Mouse (Mus musculus) c-Kit-negative CD71-positive TER-119-positive erythroid progenitor cells, embryonic 14.5 days (primary cell): ENCODE measurements at regions not wholly inside any gene's neighbourhood (a gene's known extent, or its start where the extent isn't known, plus 50 kb on each side); places are given as distances from the start of the nearest gene placed in this dataset.

Experiments
- DNase-seq: peaks from one replicate; pipeline ENCODE4 v3.0.0-alpha.2; 2013; ENCODE audit warnings: low read depth, low spot score

GRCm38 (mm10) chr6:84436716-84437115 lies 157.0 kb downstream of the Cyp26b1 start:
- no peak for DNase-seq

- no peak for DNase-seq
Measured at GRCm38 (mm10) chr6:84434532-84434931, 159.2 kb downstream of the Cyp26b1 start.

DNA sequence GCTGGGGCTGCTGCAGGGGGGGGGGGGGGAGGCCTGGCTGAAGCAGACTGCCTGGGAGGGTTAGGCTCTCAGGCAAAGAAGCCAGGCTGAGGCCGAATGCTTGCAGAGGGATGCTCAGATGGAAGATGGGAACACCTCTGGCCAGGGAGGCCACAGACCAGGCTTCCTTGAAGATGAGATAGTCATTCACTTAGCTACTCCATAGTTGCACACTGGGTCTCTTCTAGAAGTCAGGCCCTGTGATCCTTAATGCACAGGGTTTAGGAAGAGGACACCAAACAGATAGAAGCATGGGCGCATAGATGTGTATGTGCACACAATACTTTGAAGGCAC lies 162.1 kb downstream of the Cyp26b1 start:
- DNase-seq, result no peak

DNA sequence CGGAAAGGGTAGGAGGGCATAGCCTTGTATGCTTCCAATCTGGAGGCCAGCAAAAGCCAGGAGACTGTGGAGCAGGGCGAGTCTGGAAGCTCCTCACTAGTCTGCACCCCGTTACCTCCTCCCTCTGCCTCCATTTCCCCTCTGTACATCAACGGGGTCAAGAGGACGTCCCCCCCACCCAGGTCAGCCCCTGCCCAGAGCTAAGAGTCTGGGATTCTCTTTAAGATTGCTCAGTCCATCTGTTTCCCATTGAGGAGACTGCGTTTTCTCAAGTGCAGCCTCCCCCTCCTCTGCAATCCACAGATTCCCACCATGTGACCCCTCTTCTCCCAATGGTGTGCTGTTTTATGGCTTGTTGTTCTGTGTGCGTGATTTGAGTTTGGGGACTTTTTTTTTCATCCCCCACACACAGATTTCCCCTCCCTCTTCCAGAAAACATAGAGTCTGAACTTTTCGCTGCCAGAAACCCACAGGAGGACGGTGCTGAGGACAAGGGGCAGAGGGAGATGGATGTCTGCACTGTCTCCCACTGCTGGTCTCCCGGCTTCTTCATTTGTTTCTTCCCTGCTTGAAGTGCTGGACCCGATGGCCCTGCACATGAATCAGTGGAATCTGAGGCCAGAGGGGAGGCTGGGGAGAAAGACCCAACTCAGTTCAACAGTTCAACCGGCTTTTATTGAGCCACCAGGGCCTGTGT lies 162.6 kb downstream of the Cyp26b1 start:
- DNase-seq, result no peak

- no peak for DNase-seq
Measured at GRCm38 (mm10) chr6:84430146-84430545, 163.6 kb downstream of the Cyp26b1 start.

DNA sequence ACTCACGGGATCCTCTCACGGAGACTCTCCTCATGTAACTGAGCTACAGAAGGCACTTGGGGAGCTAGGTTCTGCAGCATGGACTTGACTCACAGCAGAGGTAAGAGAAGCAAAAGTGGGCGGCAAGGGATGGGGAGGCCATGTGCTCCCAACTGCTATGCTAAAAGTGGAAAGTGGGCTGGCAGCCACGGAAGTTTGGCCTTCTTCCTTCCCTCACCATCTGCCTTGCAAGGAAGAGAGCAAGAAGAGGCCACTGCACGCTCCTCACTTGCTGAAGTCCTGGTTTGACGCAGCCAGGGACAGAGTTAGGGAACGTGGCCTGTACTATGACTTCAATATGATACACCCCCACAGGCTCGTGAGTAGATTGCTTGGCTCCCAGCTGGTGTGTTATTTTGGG lies 164.5 kb downstream of the Cyp26b1 start:
- no peak for DNase-seq

GRCm38 (mm10) chr6:84426691-84427090 lies 167.0 kb downstream of the Cyp26b1 start:
- DNase-seq, result no peak

DNA sequence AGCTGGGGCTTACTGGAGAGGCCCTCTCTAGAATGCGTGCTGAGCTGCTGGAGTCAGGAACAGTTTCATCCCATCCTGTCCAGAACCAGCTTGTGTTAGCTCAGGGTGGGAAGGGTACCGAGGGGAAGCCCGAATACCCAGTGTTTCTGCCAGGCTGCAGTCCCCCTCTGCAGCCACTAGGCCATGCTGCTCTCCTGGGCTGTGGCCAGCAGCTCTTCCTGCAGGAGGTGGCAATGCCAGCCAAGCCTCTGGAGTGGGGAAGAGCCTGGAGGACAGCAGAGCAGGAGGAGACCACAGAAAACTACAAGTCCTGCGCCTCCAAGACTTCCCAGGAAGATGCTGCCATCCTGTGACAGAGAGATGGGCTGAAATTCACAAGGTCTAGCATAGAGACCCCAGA lies 167.9 kb downstream of the Cyp26b1 start:
- no peak for DNase-seq

DNA sequence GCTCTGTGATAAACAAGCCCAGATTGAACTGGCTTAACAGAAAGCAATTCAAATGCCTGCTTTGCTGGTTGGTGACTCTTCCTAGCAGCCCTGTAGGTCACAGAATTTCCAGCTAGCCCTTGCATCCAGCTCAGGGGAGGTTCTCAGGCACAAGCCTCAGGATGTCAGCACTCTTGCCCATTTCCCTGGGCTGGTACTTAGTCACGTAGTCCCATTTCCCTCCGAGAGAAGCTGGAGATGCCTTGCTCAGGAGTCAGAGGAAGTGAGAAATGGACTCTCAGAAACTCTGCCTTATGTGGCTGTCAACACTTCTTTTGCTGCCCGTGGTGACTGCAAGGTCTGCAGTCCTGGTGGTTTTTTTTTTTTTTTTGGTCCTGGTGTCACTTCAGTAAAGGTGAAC lies 170.8 kb downstream of the Cyp26b1 start:
- DNase-seq, result no peak

- no peak for DNase-seq
Measured at GRCm38 (mm10) chr6:84419691-84420090, 174.0 kb downstream of the Cyp26b1 start.

DNA sequence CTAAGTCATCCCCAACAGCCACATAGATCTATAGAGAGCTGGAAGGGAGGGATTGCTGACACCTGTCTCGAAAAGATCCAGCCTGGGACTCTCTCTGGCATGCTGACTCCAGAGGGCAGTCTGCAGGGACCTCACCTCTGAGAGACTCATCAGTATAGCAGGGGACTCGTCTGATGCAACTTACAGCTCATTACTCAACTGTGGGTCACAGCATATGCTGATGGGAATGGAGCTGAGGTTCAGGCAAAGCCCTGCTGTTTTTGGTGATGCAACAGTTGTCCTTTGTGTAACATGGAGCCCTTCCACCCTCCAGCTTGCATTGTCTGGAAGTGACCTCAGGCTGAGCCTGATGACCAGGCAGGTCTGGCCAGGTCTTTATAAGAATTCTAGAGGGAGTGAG lies 174.4 kb downstream of the Cyp26b1 start:
- DNase-seq, result no peak

DNA sequence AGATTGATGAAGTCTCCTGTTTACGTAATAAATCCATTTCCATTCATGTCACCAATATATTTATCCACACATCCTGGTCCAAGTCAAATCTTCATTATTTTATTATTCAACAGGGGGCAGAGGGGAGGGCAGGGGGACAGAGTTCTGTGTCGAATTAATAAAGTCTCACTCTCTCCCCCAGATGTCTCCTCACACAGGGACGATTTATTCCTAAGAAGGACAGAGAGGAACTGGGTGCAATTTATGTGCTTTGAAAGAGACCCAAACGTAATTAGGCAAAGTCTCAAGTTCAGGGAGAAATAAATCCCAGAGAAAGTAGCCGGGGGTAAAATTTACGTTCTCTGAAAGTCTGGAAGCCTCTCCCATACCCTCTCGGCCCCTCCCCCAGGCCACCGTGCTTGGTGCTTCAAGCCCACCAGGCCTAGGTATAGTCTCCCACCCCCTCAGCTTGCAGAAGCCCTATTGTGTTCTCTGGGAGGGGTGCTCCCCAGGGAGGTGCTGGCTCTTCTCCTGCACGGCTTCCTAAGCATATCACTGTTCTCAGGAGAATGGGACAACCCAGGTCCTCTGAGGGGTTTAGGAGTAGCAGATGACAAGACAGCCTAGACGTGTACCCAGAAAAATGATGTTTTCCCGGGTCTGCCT lies 176.6 kb downstream of the Cyp26b1 start:
- DNase-seq, result no peak

DNA sequence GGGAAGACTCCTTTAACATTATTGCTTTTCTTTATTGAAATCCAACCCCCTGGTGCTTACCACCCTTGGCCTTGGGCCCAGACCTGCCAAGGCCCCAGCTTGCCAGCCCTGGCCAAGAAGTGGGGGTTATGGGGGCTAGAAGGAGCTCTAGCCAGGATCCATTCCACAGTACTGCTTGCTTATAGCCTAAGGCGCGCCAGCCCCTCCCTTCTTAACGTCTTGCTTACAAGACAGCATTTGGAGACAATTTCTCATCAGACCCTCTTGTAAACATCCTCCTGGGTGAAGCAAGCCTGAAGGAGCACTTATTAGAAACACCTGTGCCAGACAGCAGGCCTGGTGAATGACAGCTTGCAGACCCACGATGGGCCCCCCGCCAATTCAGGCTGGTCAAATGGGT lies 179.3 kb downstream of the Cyp26b1 start:
- no peak for DNase-seq

GRCm38 (mm10) chr6:84409863-84410513 lies 183.7 kb downstream of the Cyp26b1 start:
- no peak for DNase-seq

- DNase-seq, result no peak
Measured at GRCm38 (mm10) chr6:84408513-84408912, 185.2 kb downstream of the Cyp26b1 start.

DNA sequence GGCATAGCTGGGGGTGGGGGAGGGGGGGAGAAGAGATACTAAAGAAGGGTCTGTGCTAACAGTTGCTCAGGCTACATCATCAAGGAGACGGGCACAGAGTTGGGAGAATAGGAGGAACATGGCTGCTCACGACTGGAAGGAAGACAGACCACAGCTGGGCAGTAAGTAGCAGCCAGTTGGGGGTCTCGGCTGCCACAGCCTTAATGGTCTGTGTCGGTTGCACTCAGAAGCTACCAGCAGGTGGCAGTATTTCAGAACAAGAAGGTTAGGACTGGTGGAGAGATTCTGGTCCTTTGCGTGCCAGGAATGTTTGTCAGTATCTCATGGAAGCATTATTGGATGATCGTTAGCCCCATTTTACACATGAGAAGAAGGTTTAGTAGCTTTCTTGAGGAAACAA lies 185.9 kb downstream of the Cyp26b1 start:
- no peak for DNase-seq

DNA sequence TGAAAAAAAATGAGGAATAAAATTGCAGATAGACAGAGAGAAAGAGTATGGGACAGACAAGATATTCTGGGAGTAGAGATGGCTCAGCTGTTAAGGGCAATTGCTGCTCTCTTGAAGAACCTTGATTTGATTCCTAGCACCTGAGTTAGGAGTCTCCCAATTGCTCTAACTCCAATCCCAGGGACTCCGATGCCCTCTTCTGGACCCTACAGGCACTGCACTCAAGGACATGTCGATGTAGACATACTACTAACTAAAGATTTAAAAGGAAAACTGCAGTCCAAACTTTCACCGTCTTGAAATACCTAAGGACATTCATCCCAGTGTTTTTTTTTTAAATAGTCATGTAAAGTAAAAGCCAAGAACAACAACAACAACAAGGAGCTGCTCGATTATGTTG lies 189.0 kb downstream of the Cyp26b1 start:
- no peak for DNase-seq

- DNase-seq, result no peak
Measured at GRCm38 (mm10) chr6:84402431-84402830, 191.3 kb downstream of the Cyp26b1 start.

GRCm38 (mm10) chr6:84394496-84395090 lies 199.1 kb downstream of the Cyp26b1 start:
- DNase-seq, result no peak

- DNase-seq, result no peak
Measured at GRCm38 (mm10) chr6:84393519-84394231, 200.0 kb downstream of the Cyp26b1 start.

DNA sequence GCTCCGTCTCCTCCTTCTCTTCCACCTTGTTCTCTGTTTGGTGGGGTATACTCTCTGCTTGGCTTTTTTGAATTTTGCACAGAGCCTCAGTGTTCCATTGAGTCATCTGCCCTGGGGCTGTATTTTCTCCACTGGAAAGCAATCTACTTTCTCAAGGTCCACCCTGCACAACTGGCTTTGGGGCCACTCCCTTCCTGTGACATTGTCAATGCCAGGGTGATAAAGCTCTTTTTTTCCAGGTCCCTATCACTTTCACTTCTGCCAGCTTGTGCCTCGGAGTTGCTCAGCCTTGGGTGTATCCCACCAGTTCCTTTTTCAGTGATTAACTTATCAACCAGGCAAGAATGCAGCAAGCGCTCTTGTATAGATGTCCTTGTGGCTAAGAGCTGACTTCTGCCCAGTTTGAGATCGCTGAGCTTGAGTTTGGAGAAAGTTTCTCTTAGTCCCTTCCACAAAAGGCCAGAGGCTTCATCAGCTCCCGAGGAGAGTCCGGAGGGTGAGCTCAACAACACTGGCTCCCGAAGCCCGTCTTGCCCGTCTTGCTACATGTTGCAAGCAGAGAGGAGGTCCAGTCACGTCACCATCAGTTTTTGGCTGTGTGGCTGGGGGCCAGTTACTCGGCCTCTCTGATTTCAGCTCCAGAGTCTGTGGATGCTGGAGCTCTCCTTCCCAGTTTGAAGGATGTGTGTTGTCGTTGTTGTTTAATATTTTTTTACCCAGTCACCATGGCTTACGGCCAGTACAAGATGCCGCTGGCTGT lies 200.8 kb downstream of the Cyp26b1 start:
- DNase-seq, result no peak
